Mouse (Mus musculus): Measurements from ENCODE around the gene Btg1-ps2. TPM values are rescaled to one million over a fixed set of nuclear protein-coding genes. Genes with fewer than 3 reads are reported as not detected.
"Not testable (repeated sequence)": the region's sequence is repeated elsewhere in the genome, so short reads cannot be mapped to it uniquely, and the experiment has no call there.

Btg1-ps2 gene
- not detected in 2 replicates for total RNA-seq (2015; ENCODE audit: low replicate concordance)
- not detected in 2 replicates for total RNA-seq (2017; ENCODE audit: low replicate concordance)

GRCm38 (mm10) chrX:38043014-38043413, at the start of gene Btg1-ps2:
Btg1-ps2 (minus strand) TSS chrX:38043114.
- not testable (repeated sequence) for ATAC-seq (replicated peaks; ENCODE audit: low FRiP score, poor library complexity, severe bottlenecking)

- no peak for ATAC-seq (replicated peaks; ENCODE audit: low FRiP score, poor library complexity, severe bottlenecking)
Measured at GRCm38 (mm10) chrX:38085041-38085440, 42.1 kb upstream of the Btg1-ps2 start, which contains the start of gene Rhox11. Rhox11 (minus strand) TSS chrX:38085141.

- ATAC-seq (replicated peaks; ENCODE audit: low FRiP score, poor library complexity, severe bottlenecking), result no peak
Measured at GRCm38 (mm10) chrX:38084226-38084625, 41.3 kb upstream of the Btg1-ps2 start.

GRCm38 (mm10) chrX:38066175-38066574, 23.3 kb upstream of the Btg1-ps2 start, which contains the start of gene Rhox10:
Rhox10 (plus strand) TSS chrX:38066475.
- no peak for ATAC-seq (replicated peaks; ENCODE audit: low FRiP score, poor library complexity, severe bottlenecking)

GRCm38 (mm10) chrX:38061544-38061943, 18.6 kb upstream of the Btg1-ps2 start:
- no peak for ATAC-seq (replicated peaks; ENCODE audit: low FRiP score, poor library complexity, severe bottlenecking)

- ATAC-seq (replicated peaks; ENCODE audit: low FRiP score, poor library complexity, severe bottlenecking), result no peak
Measured at GRCm38 (mm10) chrX:38039666-38040065, 3.2 kb downstream of the Btg1-ps2 start.

GRCm38 (mm10) chrX:38033841-38034240, 9.1 kb downstream of the Btg1-ps2 start:
- no peak for ATAC-seq (replicated peaks; ENCODE audit: low FRiP score, poor library complexity, severe bottlenecking)

GRCm38 (mm10) chrX:38018597-38018996, 24.3 kb downstream of the Btg1-ps2 start, which contains the start of gene Btg1-ps1:
Btg1-ps1 (minus strand) TSS chrX:38018815.
- ATAC-seq (replicated peaks; ENCODE audit: low FRiP score, poor library complexity, severe bottlenecking), result not testable (repeated sequence)

GRCm38 (mm10) chrX:38008756-38009155, 34.2 kb downstream of the Btg1-ps2 start:
- no peak for ATAC-seq (replicated peaks; ENCODE audit: low FRiP score, poor library complexity, severe bottlenecking)

Other genes with a start within 250 kb of the Btg1-ps2 start
- gene Rhox5, start 238.3 kb downstream of the Btg1-ps2 start, total RNA-seq (2015; ENCODE audit: low replicate concordance), result not detected in 2 replicates
- not detected in 2 replicates for gene Rhox5, start 238.3 kb downstream of the Btg1-ps2 start, total RNA-seq (2017; ENCODE audit: low replicate concordance)
- not detected in 2 replicates for gene Rhox6, start 216.2 kb downstream of the Btg1-ps2 start, total RNA-seq (2015; ENCODE audit: low replicate concordance)
- not detected in 2 replicates for gene Rhox6, start 216.2 kb downstream of the Btg1-ps2 start, total RNA-seq (2017; ENCODE audit: low replicate concordance)
- gene Rhox7a, start 211.4 kb downstream of the Btg1-ps2 start, total RNA-seq (2015; ENCODE audit: low replicate concordance), result not detected in 2 replicates
- gene Rhox7a, start 211.4 kb downstream of the Btg1-ps2 start, total RNA-seq (2017; ENCODE audit: low replicate concordance), result not detected in 2 replicates
- gene Rhox8, start 164.2 kb downstream of the Btg1-ps2 start, total RNA-seq (2015; ENCODE audit: low replicate concordance), result 4.0 TPM in 1 of 2 replicates, not detected in the other
- gene Rhox8, start 164.2 kb downstream of the Btg1-ps2 start, total RNA-seq (2017; ENCODE audit: low replicate concordance), result not detected in 2 replicates
- gene Rhox7b, start 145.9 kb downstream of the Btg1-ps2 start, total RNA-seq (2015; ENCODE audit: low replicate concordance), result not detected in 2 replicates
- gene Rhox7b, start 145.9 kb downstream of the Btg1-ps2 start, total RNA-seq (2017; ENCODE audit: low replicate concordance), result not detected in 2 replicates
- not detected in 2 replicates for gene Rhox9, start 141.3 kb downstream of the Btg1-ps2 start, total RNA-seq (2015; ENCODE audit: low replicate concordance)
- gene Rhox9, start 141.3 kb downstream of the Btg1-ps2 start, total RNA-seq (2017; ENCODE audit: low replicate concordance), result not detected in 2 replicates
- not detected in 2 replicates for gene Btg1-ps1, start 24.3 kb downstream of the Btg1-ps2 start, total RNA-seq (2015; ENCODE audit: low replicate concordance)
- not detected in 2 replicates for gene Btg1-ps1, start 24.3 kb downstream of the Btg1-ps2 start, total RNA-seq (2017; ENCODE audit: low replicate concordance)
- not detected in 2 replicates for gene Rhox10, start 23.4 kb upstream of the Btg1-ps2 start, total RNA-seq (2015; ENCODE audit: low replicate concordance)
- gene Rhox10, start 23.4 kb upstream of the Btg1-ps2 start, total RNA-seq (2017; ENCODE audit: low replicate concordance), result not detected in 2 replicates
- not detected in 2 replicates for gene Rhox11, start 42.0 kb upstream of the Btg1-ps2 start, total RNA-seq (2015; ENCODE audit: low replicate concordance)
- not detected in 2 replicates for gene Rhox11, start 42.0 kb upstream of the Btg1-ps2 start, total RNA-seq (2017; ENCODE audit: low replicate concordance)
- not detected in 2 replicates for gene Rhox12, start 67.8 kb upstream of the Btg1-ps2 start, total RNA-seq (2015; ENCODE audit: low replicate concordance)
- gene Rhox12, start 67.8 kb upstream of the Btg1-ps2 start, total RNA-seq (2017; ENCODE audit: low replicate concordance), result not detected in 2 replicates
- gene Rhox13, start 78.1 kb upstream of the Btg1-ps2 start, total RNA-seq (2015; ENCODE audit: low replicate concordance), result not detected in 2 replicates
- not detected in 2 replicates for gene Rhox13, start 78.1 kb upstream of the Btg1-ps2 start, total RNA-seq (2017; ENCODE audit: low replicate concordance)
- gene Zbtb33, start 146.7 kb upstream of the Btg1-ps2 start, total RNA-seq (2015; ENCODE audit: low replicate concordance), result 7.7 and 7.9 TPM in 2 replicates
- 3.7 and 5.2 TPM in 2 replicates for gene Zbtb33, start 146.7 kb upstream of the Btg1-ps2 start, total RNA-seq (2017; ENCODE audit: low replicate concordance)
- gene Tmem255a, start 209.3 kb upstream of the Btg1-ps2 start, total RNA-seq (2015; ENCODE audit: low replicate concordance), result not detected in 2 replicates
- 0.98 TPM in 1 of 2 replicates, not detected in the other for gene Tmem255a, start 209.3 kb upstream of the Btg1-ps2 start, total RNA-seq (2017; ENCODE audit: low replicate concordance)